Mouse (Mus musculus) liver, embryonic 12.5 days (tissue): ENCODE results near the gene Fli1. TPM values are rescaled to one million over a fixed set of nuclear protein-coding genes. Genes with fewer than 3 reads are reported as not detected.

Experiments used
- ATAC-seq: fragments of 200-750 bp; cut with Nextera tagmentation; 2 replicates; pipeline ENCODE4 v1.8.0; 2017; ENCODE audit warnings: moderate number of reproducible peaks, mild to moderate bottlenecking, moderate library complexity
- H3K27ac ChIP-seq: fragments of 300-500 bp; sonication (generic); 2 replicates; pipeline ENCODE4 v1.5.1; 2016; ENCODE audit warnings: mild to moderate bottlenecking
- H3K27me3 ChIP-seq: fragments of 300-500 bp; sonication (generic); replicated peaks from 2 replicates; pipeline ENCODE4 v1.6.1; 2016; ENCODE audit warnings: mild to moderate bottlenecking, moderate library complexity
- H3K36me3 ChIP-seq: fragments of 300-500 bp; sonication (generic); 2 replicates; pipeline ENCODE4 v1.6.1; 2016; ENCODE audit warnings: mild to moderate bottlenecking, moderate library complexity
- H3K4me1 ChIP-seq: fragments of 300-500 bp; sonication (generic); 2 replicates; pipeline ENCODE4 v1.6.1; 2016
- H3K4me2 ChIP-seq: fragments of 300-500 bp; sonication (generic); 2 replicates; pipeline ENCODE4 v1.6.1; 2016; ENCODE audit warnings: mild to moderate bottlenecking, moderate library complexity
- H3K4me3 ChIP-seq: fragments of 300-500 bp; sonication (generic); 2 replicates; pipeline ENCODE4 v1.5.1; 2016; ENCODE audit warnings: mild to moderate bottlenecking, moderate library complexity
- H3K9ac ChIP-seq: fragments of 300-500 bp; sonication (generic); 2 replicates; pipeline ENCODE4 v1.6.1; 2016; ENCODE audit warnings: mild to moderate bottlenecking, moderate library complexity
- H3K9me3 ChIP-seq: fragments of 300-500 bp; sonication (generic); replicated peaks from 2 replicates; pipeline ENCODE4 v1.6.1; 2016; ENCODE audit warnings: mild to moderate bottlenecking, moderate library complexity
- WGBS: fragments of 180-500 bp; shearing (Covaris S2); methylation state at CpG from one replicate; pipeline ENCODE4 v1.1.7; 2016; ENCODE audit not compliant: insufficient replicate concordance; 5-methylcytosine and 5-hydroxymethylcytosine counted together
- polyA plus RNA-seq: library from polyadenylated mRNA; unstranded; fragments of >200 nt; fragmentation: Nextera tagmentation; extraction: Ambion mirVana; gene quantifications from 2 replicates; pipeline ENCODE4 v1.2.1, GENCODE M21; 2016

The Fli1 gene
- polyA plus RNA-seq, 1 experiment from 2014 or later = 16.2 TPM

DNA sequence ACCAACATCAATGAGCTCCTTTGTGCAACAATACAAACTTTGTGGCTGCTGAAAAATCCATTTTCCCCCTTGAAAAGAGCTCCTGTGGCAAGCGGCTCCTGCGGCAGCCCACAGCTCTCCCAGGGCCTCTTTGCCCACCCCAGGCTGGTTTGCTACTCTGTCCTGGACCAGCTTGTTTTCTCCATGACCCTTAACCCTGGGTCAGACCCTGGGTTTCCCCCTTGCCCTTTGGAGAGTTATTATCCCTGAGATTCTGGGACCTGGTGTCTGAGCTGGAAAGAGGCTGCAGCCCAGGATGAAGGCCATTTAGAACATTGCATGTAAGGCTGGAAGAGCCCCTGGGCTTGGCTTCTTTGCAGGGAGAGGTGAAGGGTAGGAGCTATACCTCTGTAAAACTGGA, 4.1 kb upstream of the Fli1 start:
- no peak for ATAC-seq
- Histone ChIP-seq H3K4me2 (no peak overlapping the region), H3K9ac (no peak overlapping the region), H3K27me3 (peaks cover 93% of the 10 kb centered on the region), H3K4me1 (peaks cover 43% of the 10 kb centered on the region), H3K27ac (no peak overlapping the region), H3K9me3 (no peaks in the 10 kb centered on the region), H3K36me3 (no peaks in the 10 kb centered on the region), H3K4me3 (no peak overlapping the region)
- WGBS = 64% methylated on average over 2 of the region's 2 CpGs

DNA sequence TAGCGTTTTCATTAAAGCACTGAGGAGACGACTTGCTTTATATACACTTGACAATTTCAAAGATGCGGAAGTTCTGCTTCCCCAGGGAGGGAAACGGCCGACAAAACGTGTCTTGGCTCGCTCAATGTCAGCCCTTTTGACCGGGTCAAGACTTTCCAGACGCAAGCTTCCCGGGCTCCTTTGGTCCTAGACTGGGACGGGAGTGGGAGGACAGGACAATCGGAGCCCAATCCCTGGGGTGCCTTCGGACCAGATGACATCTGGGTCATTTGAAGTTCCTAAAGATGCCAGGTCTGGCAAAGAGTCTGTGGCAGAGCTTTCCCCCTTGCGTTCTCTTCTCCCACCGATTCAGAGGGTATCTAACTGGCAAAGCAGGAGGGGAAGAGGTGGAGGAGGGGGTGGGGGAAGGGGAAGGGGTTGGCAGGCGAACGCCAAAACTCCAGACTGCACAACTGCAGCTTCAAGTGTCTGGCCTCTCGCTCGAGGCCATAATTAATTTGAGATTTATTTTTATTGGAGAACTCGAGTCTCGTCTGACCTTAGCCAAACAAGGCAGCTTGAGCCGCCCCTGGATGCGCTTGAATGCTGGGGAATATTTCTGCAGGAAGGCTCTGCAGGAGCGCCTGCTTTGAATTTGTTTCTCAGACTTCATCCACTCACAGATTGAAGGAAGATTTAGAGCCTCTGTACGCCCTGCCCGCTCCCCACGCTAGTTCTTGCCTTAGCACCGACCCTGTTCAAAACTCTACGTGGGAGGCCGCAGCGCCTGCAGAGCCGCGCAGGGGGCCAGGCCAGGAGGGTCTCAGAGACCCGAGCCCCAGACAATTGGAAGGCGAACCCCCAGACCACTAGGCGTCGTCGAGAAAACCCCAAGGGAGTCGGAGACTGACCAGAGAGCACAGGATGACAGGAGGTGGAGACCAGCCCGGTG, 2.3 kb upstream of the Fli1 start:
- peak overlapping the region; percentile 19; the same call in 1 of the 2 replicates for H3K4me2 ChIP-seq
- no peak overlapping the region for H3K4me3 ChIP-seq
- WGBS = 6% methylated on average over 40 of the region's 40 CpGs

DNA sequence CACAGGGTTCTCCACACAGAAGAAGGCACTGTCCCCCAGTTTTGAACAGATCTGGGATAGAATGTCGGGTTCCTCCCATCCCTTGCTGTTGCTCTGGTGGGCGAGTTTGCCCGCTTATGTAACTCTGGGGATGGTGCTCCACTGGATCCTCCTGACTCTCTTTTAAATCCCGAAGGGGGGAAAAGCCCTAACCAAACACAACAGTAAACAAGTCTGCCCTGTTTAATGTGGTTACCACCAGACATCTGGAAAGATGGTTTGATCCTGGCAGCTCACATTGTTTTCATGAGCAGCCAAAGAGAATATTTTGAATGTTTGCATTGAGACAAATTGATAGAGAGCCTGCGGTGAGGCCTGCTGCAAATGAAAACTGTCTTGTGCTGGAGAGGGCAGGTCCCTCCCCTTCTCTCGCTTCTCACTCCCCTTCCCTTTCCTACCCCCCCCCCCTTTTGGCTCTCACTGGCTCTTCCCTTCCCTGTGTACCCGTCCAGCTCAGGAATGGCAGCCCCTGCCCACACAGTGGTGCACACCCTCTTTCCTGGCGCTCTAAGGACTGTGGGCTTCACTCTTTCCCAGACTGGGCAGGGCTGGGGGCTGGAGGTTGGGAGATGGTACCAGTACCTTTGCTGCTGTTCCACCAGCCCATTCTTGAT, 1.4 kb upstream of the Fli1 start:
- Histone ChIP-seq H3K27me3 (peaks cover 100% of the 10 kb centered on the region), H3K4me2 (peak overlapping the region; percentile 87), H3K9me3 (no peaks in the 10 kb centered on the region), H3K36me3 (no peaks in the 10 kb centered on the region), H3K4me3 (no peak overlapping the region), H3K9ac (no peak overlapping the region), H3K27ac (no peak overlapping the region), H3K4me1 (peaks cover 50% of the 10 kb centered on the region)
- ATAC-seq = no peak
- WGBS = 12% methylated on average over 8 of the region's 8 CpGs

More for the DNA sequence above, 2.3 kb upstream of the Fli1 start:
- H3K4me1 ChIP-seq = peaks cover 54% of the 10 kb centered on the region
- H3K9ac ChIP-seq = no peak overlapping the region
- H3K27ac ChIP-seq = no peak overlapping the region
- ATAC-seq = no peak
- peaks cover 100% of the 10 kb centered on the region for H3K27me3 ChIP-seq
- H3K36me3 ChIP-seq = no peaks in the 10 kb centered on the region
- H3K9me3 ChIP-seq = no peaks in the 10 kb centered on the region

DNA sequence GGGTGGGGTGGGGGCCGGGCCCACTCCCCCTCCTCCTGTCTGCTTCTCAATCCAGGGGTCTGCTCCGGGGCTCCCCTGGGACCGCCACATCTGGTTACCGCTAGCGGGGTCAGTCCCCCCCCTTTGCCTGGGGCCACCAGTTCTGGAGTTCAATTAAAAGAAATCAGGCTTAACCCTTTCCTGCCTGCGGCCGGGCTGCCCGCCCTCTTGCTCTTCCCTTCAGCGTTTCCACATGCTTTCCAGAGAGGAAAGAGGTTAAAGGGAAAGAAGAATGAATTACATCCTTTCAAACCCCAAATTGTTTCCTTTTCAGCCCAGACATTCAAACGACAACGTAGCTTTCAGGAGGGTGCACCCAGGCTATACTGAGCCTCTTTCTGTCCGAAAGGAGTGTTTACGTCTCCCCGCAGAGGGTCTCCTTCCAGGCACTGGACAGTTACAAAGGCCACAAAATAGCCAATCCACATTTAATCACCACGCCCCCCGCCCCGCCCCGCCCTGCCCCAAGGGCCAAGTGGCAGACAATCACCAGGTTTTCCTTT, 450 bp upstream of the Fli1 start:
- no peak for ATAC-seq
- H3K4me2 ChIP-seq = peak overlapping the region; percentile 87
- peaks cover 58% of the 10 kb centered on the region for H3K4me1 ChIP-seq
- H3K9me3 ChIP-seq = no peaks in the 10 kb centered on the region
- H3K9ac ChIP-seq = 0 out of 2 replicates have a peak overlapping the region, but pooled peaks have one; percentile 42
- no peaks in the 10 kb centered on the region for H3K36me3 ChIP-seq
- peak overlapping the region; percentile 66 for H3K4me3 ChIP-seq
- H3K27ac ChIP-seq = peak overlapping the region; percentile 54; the same call in 1 of the 2 replicates
- H3K27me3 ChIP-seq = peaks cover 100% of the 10 kb centered on the region
- WGBS = under 1% methylated on average over 18 of the region's 18 CpGs

DNA sequence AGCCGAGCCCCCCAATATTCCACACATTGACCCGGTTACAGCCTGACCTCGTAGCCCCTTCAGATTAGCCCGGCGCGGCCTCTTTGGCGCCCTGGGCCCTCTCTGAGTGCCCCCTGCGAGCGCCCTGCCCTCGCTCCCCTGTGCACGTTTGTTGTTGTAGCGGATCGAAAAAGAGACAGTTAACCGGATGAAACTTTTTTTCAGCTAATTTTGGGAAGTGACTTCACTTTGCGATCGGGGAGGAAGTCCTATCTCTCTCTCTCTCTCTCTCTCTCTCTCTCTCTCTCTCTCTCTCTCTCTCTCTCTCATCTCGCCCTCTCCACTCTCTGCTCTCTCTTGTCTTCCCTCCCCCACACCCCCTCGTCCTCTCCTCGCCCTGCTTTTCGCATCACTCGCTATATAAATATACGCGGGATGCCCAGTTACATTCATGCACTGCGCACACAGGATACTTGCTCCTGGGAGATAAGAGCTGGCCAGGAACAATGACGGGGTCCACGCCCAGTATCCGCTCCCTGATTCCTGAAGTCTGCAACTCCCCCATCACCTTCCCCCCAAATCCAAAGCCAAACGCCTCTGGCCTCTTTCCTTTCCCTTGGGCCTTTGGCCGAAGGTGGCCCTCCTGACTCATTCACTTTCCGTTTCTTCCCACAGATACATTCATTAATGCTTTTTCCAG, 1.3 kb downstream of the Fli1 start:
- Histone ChIP-seq H3K27me3 (peaks cover 82% of the 10 kb centered on the region), H3K4me3 (peak overlapping the region; percentile 66), H3K9ac (peak overlapping the region; percentile 72), H3K9me3 (no peaks in the 10 kb centered on the region), H3K4me2 (peak overlapping the region; percentile 87), H3K36me3 (no peaks in the 10 kb centered on the region), H3K27ac (peak overlapping the region; percentile 81), H3K4me1 (peaks cover 58% of the 10 kb centered on the region)
- WGBS = under 1% methylated on average over 30 of the region's 30 CpGs
- no peak for ATAC-seq

DNA sequence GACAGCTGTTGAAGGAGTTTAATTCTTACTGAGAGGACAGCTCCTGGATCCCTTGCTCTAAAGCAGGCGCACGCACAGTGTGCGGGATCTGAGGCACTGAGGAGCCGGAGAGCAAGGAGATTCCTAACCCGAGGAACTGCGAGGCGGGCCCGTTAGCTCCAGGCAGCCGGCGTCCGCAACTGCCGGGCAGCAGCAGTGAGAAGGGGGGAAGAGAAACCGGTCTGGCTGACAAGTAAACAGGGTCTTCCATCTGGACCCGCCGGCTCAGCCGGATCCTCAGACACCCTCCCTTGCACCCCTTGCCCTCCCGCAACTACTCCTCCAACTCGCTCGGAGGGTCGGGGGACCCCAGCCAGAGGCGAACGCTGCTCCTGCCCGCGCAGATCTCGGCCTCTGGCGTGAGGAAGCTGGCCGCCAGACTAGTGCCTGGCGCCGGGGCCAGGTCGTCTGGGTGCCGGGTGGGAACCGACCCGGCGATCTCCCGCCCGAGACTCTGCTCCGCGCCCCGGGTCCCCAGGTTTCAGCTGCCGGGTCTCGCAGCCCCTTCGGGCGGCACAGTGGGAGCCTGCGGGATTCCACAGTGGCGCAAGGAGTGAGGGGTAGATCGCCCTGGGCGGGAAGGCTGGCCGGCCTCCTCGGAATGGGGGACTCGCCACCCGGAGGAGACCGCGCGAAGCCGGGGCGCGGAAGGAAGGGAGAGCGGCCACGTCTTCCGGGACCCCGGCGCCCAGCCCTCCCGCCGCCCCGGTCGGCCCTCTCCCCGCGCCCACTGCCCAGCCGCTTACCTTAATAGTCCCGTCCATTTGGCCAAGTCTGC, 2.0 kb downstream of the Fli1 start:
- peaks cover 58% of the 10 kb centered on the region for H3K4me1 ChIP-seq
- H3K27ac ChIP-seq = peak overlapping the region; percentile 81
- no peaks in the 10 kb centered on the region for H3K36me3 ChIP-seq
- no peaks in the 10 kb centered on the region for H3K9me3 ChIP-seq
- H3K9ac ChIP-seq = peak overlapping the region; percentile 72
- H3K27me3 ChIP-seq = peaks cover 75% of the 10 kb centered on the region
- under 1% methylated on average over 54 of the region's 70 CpGs for WGBS
- peak overlapping the region; percentile 66 for H3K4me3 ChIP-seq
- ATAC-seq = 0 out of 2 replicates have a peak, but pooled peaks have one; percentile 5
- peak overlapping the region; percentile 87 for H3K4me2 ChIP-seq

DNA sequence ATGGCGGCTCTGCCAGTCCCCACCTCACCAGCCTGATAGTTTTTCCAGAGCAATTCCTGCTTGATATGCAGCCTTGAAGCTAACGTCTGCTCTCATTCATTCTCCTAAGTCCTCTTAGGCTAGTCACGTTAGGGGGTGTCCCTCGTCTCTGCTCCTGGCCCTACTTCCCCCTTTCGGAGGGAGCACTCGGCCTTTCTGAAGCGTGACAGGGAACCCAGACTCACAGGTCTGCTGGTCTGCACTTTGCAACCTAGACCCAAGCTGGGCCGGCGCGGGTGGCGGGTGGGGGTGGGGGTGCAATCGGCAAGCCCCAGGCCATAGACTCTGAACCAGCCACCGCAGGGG, 2.6 kb downstream of the Fli1 start:
- H3K4me2 ChIP-seq = peak overlapping the region; percentile 87
- WGBS = 0% methylated on average over 13 of the region's 13 CpGs
- peak overlapping the region; percentile 81 for H3K27ac ChIP-seq
- peak; percentile 36; the same call in 1 of the 2 replicates for ATAC-seq
- peak overlapping the region; percentile 66 for H3K4me3 ChIP-seq
- H3K9me3 ChIP-seq = no peaks in the 10 kb centered on the region
- peaks cover 54% of the 10 kb centered on the region for H3K4me1 ChIP-seq
- H3K9ac ChIP-seq = peak overlapping the region; percentile 72
- H3K27me3 ChIP-seq = peaks cover 69% of the 10 kb centered on the region
- no peaks in the 10 kb centered on the region for H3K36me3 ChIP-seq

DNA sequence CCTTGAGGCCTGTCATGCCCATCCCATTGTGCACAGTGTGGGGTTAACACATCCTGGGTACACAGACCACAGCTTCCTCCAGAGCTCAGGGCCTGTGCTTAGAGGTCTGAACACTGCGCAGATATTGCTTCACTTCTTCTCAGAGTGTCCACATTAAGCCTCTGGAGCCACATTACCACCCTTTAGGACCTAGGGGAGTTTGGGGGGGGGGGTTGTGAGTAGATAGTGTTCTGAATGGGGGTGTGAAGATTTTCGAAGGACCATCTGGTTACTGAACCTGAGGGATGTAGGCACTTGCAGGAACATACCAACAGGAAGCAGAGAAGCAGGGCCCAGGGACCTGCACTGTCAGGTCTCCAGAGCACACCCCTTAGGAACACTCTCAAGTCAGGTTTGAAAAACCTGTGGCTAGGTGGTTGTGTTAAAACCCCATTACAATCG, 3.3 kb downstream of the Fli1 start:
- Histone ChIP-seq H3K27ac (peak overlapping the region; percentile 81; the same call in 1 of the 2 replicates), H3K9ac (peak overlapping the region; percentile 72; the same call in 1 of the 2 replicates), H3K9me3 (no peaks in the 10 kb centered on the region), H3K4me3 (peak overlapping the region; percentile 66), H3K4me1 (peaks cover 53% of the 10 kb centered on the region), H3K36me3 (no peaks in the 10 kb centered on the region), H3K4me2 (peak overlapping the region; percentile 87), H3K27me3 (peaks cover 62% of the 10 kb centered on the region)
- peak; percentile 60 for ATAC-seq
- WGBS = 9% methylated on average over 3 of the region's 3 CpGs

DNA sequence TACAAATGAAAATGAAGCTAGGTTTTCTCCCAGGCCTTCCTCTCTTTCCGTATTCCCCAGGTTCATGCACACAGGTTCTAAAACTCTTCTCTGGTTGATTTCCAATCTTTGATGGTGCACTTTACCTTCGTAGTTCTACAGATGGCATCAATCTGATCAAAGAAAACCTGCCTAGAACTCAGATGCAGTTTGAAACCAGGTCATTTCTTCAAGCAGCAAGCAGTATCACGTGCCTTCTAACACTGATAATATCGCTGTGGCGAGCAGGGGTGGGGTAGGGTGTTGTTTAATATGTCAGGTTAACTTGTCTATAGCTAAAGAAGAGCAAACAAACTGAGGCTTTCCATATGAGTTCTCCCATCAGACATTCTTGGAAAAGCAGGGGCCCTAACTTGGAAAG, 4.5 kb downstream of the Fli1 start:
- no peak for ATAC-seq
- no peak overlapping the region for H3K4me3 ChIP-seq
- H3K4me1 ChIP-seq = peaks cover 42% of the 10 kb centered on the region
- H3K27ac ChIP-seq = no peak overlapping the region
- H3K4me2 ChIP-seq = peak overlapping the region; percentile 87
- WGBS = 45% methylated on average over 5 of the region's 5 CpGs
- peaks cover 50% of the 10 kb centered on the region for H3K27me3 ChIP-seq
- H3K36me3 ChIP-seq = no peaks in the 10 kb centered on the region
- H3K9ac ChIP-seq = no peak overlapping the region
- no peaks in the 10 kb centered on the region for H3K9me3 ChIP-seq

DNA sequence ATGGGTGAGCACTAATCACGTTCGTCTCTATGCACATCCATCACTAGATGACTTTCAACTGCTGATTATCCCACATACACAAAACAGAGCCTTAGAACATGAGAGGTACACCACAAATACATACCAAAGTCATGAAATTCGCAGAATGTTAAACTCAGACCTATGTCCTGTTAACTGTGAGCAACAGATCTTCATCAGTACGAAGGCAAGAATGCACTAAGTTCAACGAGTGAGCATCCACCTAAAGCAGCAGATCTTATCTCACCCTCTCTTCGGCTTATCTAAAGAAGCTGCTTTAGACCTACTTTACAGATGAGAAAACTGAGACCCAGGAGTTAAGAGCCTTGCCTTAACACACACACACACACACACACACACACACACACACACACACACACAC, 5.0 kb downstream of the Fli1 start:
- Histone ChIP-seq H3K4me3 (no peak overlapping the region), H3K27me3 (peaks cover 46% of the 10 kb centered on the region), H3K4me2 (peak overlapping the region; percentile 87), H3K36me3 (no peaks in the 10 kb centered on the region), H3K9me3 (no peaks in the 10 kb centered on the region), H3K9ac (no peak overlapping the region), H3K4me1 (peaks cover 38% of the 10 kb centered on the region), H3K27ac (no peak overlapping the region)
- WGBS = 44% methylated on average over 6 of the region's 6 CpGs
- no peak for ATAC-seq
